7 mouse cellular contexts compared by ENCODE assay signal in the genomic region with DNA sequence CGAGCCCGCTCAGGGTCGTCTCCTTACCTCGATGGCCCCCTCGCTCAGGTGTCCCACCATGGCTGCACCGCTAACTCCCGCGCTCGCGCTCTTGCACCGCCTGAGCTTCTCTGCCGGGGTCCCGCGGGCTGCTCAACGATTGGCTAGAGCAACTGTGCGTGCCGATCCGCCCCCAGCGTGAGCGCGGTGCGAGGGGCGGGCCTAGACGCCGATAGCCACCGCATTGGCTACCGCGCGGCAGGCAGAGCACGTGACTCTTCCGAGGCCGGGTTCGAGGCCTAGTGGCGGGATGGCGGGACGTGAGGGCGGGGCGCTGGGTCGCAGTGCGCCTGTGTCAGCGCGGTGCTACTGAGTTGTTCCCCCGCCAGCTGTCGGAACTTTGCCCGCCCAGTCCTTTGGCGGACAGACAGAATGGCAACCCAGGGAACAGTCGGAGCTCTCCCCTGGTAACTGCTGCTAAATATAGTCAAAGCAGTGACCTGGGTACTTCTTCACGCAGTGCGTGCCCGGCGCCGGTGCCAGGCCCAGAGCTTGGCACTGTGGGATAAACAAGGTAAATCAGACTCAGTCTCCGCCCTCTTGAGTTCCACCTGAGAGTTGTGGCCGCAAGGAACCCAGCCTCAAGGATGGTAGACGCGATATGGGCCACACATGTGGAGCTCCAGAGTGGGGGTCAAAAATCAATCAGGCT. TPM values are rescaled to one million over a fixed set of nuclear protein-coding genes. Genes with fewer than 3 reads are reported as not detected.
DNase-seq lines count a peak whose midpoint lies in the region; ATAC-seq lines count a peak whose summit lies in the region.

Rpa1 (minus strand) TSS at position 126 of the 691 bp plus-strand sequence.
Smyd4 (plus strand) TSS at position 235 of the 691 bp plus-strand sequence.

- ATAC-seq in intestine, embryonic 15.5 days = peak; percentile 100

- peak within 1 kb of the TSS; percentile 84 for H3K4me2 ChIP-seq in intestine, embryonic 15.5 days (replicated peaks)

- peak within 1 kb of the TSS; percentile 82 for H3K9ac ChIP-seq in intestine, embryonic 15.5 days

- H3K4me1 ChIP-seq in intestine, embryonic 15.5 days (replicated peaks) = peaks cover 22% of the 10 kb centered on the region; the same call in 1 of the 2 replicates
- H3K4me1 ChIP-seq in midbrain, embryonic 10.5 days = peaks cover 37% of the 10 kb centered on the region

- peak within 1 kb of the TSS; percentile 86 for H3K4me3 ChIP-seq in intestine, embryonic 15.5 days (replicated peaks)
- H3K4me3 ChIP-seq in midbrain, embryonic 10.5 days = peak within 1 kb of the TSS; percentile 86

- DNase-seq in adrenal gland, adult 2 months = peak; percentile 98
- peak; percentile 91 for DNase-seq in embryo, embryonic 11.5 days (ENCODE audit: low read depth, low spot score)
- DNase-seq in gastrocnemius, postnatal 36 days = peak; percentile 91 to 92
- peak; percentile 97 for DNase-seq in left cerebral cortex, postnatal 25 days (ENCODE audit: low spot score in 2 of 2)
- peak; percentile 96 for DNase-seq in midbrain, embryonic 10.5 days (ENCODE audit: low spot score)
- DNase-seq in right cerebral cortex, postnatal 4 days = peak; percentile 90

- H3K9me3 ChIP-seq in intestine, embryonic 15.5 days = no peaks in the 10 kb centered on the region
- H3K9me3 ChIP-seq in midbrain, embryonic 10.5 days (replicated peaks) = no peaks in the 10 kb centered on the region

- peak within 1 kb of the TSS; percentile 76 for H3K27ac ChIP-seq in intestine, embryonic 15.5 days
- H3K27ac ChIP-seq in midbrain, embryonic 10.5 days (replicated peaks) = peak within 1 kb of the TSS; percentile 90

- no peaks in the 10 kb centered on the region for H3K36me3 ChIP-seq in intestine, embryonic 15.5 days
- peaks cover 12% of the 10 kb centered on the region for H3K36me3 ChIP-seq in midbrain, embryonic 10.5 days

- H3K27me3 ChIP-seq in intestine, embryonic 15.5 days (replicated peaks) = no peaks in the 10 kb centered on the region
- H3K27me3 ChIP-seq in midbrain, embryonic 10.5 days (ENCODE audit: low read depth, poor library complexity, severe bottlenecking) = no peaks in the 10 kb centered on the region

- WGBS in intestine, embryonic 15.5 days = under 1% methylated on average over 56 of the region's 56 CpGs
- WGBS in midbrain, embryonic 10.5 days = under 1% methylated on average over 56 of the region's 56 CpGs

- intact Hi-C loops in gastrocnemius, postnatal 36 days (cut with DNase I) = no loop called here
- intact Hi-C loops in left cerebral cortex, postnatal 25 days (cut with DNase I) = no loop called here

RNA-seq across cellular contexts. Expression of gene Rpa1, which starts in this region (rescaled TPM):
- 10 to 100 TPM; 35.6 to 54.9 TPM for total RNA-seq in adrenal gland, adult 2 months (2021)
- polyA plus RNA-seq in adrenal gland, adult 2 months (2012; rRNA removed) = 11.8 and 16.4 TPM in 2 replicates
- total RNA-seq in gastrocnemius, postnatal 36 days (2021) = 10 to 100 TPM; 53.7 to 58.5 TPM
- 86.2 and 100 TPM in 2 replicates for polyA plus RNA-seq in intestine, embryonic 15.5 days (2015; fragmentation: Nextera tagmentation; extraction: Ambion mirVana)
- total RNA-seq in left cerebral cortex, postnatal 25 days (2021) = 10 to 100 TPM; 44.2 to 46.9 TPM
- 179 and 197 TPM in 2 replicates for polyA plus RNA-seq in midbrain, embryonic 10.5 days (2016; fragmentation: Nextera tagmentation; extraction: Ambion mirVana)

RNA-seq across cellular contexts. Expression of gene Smyd4, which starts in this region (rescaled TPM):
- total RNA-seq in adrenal gland, adult 2 months (2021) = 10 to 100 TPM in 1 of 2 experiments, 1 to 10 TPM in 1; 5.2 to 12.5 TPM
- 6.3 and 6.8 TPM in 2 replicates for polyA plus RNA-seq in adrenal gland, adult 2 months (2012; rRNA removed)
- total RNA-seq in gastrocnemius, postnatal 36 days (2021) = 1 to 10 TPM; 2.0 to 3.1 TPM
- polyA plus RNA-seq in intestine, embryonic 15.5 days (2015; fragmentation: Nextera tagmentation; extraction: Ambion mirVana) = 9.2 and 9.3 TPM in 2 replicates
- total RNA-seq in left cerebral cortex, postnatal 25 days (2021) = 10 to 100 TPM; 12.1 to 12.5 TPM
- 17.5 and 19.5 TPM in 2 replicates for polyA plus RNA-seq in midbrain, embryonic 10.5 days (2016; fragmentation: Nextera tagmentation; extraction: Ambion mirVana)

Comparison
In these comparisons a context has a peak if more than half of its experiments do, and no peak if none do; other contexts are left out.
1. Peak in every context shown above with its lines: DNase-seq, ATAC-seq, H3K4me3 ChIP-seq and H3K27ac ChIP-seq.